Mouse (Mus musculus) lung, embryonic 16.5 days (tissue): ENCODE measurements around the gene Napb. TPM values are rescaled to one million over a fixed set of nuclear protein-coding genes. Genes with fewer than 3 reads are reported as not detected.
A peak's percentile ranks its signal among the peaks of the same experiment; 100 is the strongest.

Source experiments
- ATAC-seq: fragments of 200-750 bp; cut with Nextera tagmentation; 2 replicates; pipeline ENCODE4 v1.8.0; 2017; ENCODE audit warnings: low read depth, mild to moderate bottlenecking, moderate library complexity
- H3K27ac ChIP-seq: fragments of 300-500 bp; sonication (generic); 2 replicates; pipeline ENCODE4 v1.5.1; 2014; ENCODE audit warnings: mild to moderate bottlenecking, control low read depth, low read length
- H3K27me3 ChIP-seq: fragments of 300-500 bp; sonication (generic); 2 replicates; pipeline ENCODE4 v1.6.1; 2014; ENCODE audit warnings: low read depth, low read length, mixed read lengths; ENCODE audit not compliant: control insufficient read depth, insufficient read depth
- H3K36me3 ChIP-seq: fragments of 300-500 bp; sonication (generic); 2 replicates; pipeline ENCODE4 v1.6.1; 2014; ENCODE audit warnings: low read length; ENCODE audit not compliant: control insufficient read depth, insufficient read depth
- H3K4me1 ChIP-seq: fragments of 300-500 bp; sonication (generic); replicated peaks from 2 replicates; pipeline ENCODE4 v1.6.1; 2014; ENCODE audit warnings: low read length, mixed read lengths; ENCODE audit not compliant: control insufficient read depth, insufficient read depth
- H3K4me2 ChIP-seq: fragments of 300-500 bp; sonication (generic); 2 replicates; pipeline ENCODE4 v1.6.1; 2014; ENCODE audit warnings: low read depth, low read length, control low read depth
- H3K4me3 ChIP-seq: fragments of 300-500 bp; sonication (generic); 2 replicates; pipeline ENCODE4 v1.5.1; 2014; ENCODE audit warnings: mild to moderate bottlenecking, low read length, control low read depth
- H3K9ac ChIP-seq: fragments of 300-500 bp; sonication (generic); 2 replicates; pipeline ENCODE4 v1.6.1; 2014; ENCODE audit warnings: low read length, control low read depth
- H3K9me3 ChIP-seq: fragments of 300-500 bp; sonication (generic); 2 replicates; pipeline ENCODE4 v1.6.1; 2016; ENCODE audit warnings: low read length; ENCODE audit not compliant: control insufficient read depth
- WGBS: fragments of 180-500 bp; shearing (Covaris S2); extraction: QIAGEN DNeasy Blood & Tissue Kit; methylation state at CpG from one replicate; pipeline ENCODE4 v1.1.7; 2014; 5-methylcytosine and 5-hydroxymethylcytosine counted together
- polyA plus RNA-seq: library from polyadenylated mRNA; unstranded; fragments of >200 nt; fragmentation: Nextera tagmentation; extraction: Ambion mirVana; gene quantifications from 2 replicates; pipeline ENCODE4 v1.2.1, GENCODE M21; 2015

The Napb gene
- polyA plus RNA-seq, 1 experiment from 2014 or later, result 2.5 TPM

- no peaks in the 10 kb centered on the region for H3K9me3 ChIP-seq
- peaks cover 16% of the 10 kb centered on the region for H3K36me3 ChIP-seq
- H3K4me2 ChIP-seq, result peak overlapping the region; percentile 38
- 11% methylated on average over 9 of the region's 9 CpGs for WGBS
- peak overlapping the region; percentile 32 for H3K9ac ChIP-seq
- H3K4me1 ChIP-seq, result peaks cover 25% of the 10 kb centered on the region
- peak; percentile 15; the same call in 1 of the 2 replicates for ATAC-seq
- H3K4me3 ChIP-seq, result peak overlapping the region; percentile 15
- H3K27me3 ChIP-seq, result no peaks in the 10 kb centered on the region
- peak overlapping the region; percentile 82 for H3K27ac ChIP-seq
Measured at GRCm38 (mm10) chr2:148679346-148679745, 52.9 kb downstream of the Napb start.

- Histone ChIP-seq H3K27ac (peak overlapping the region; percentile 19), H3K4me2 (peak overlapping the region; percentile 43), H3K9ac (peak overlapping the region; percentile 8), H3K4me3 (peak overlapping the region; percentile 34), H3K27me3 (no peaks in the 10 kb centered on the region), H3K9me3 (no peaks in the 10 kb centered on the region), H3K4me1 (peaks cover 35% of the 10 kb centered on the region), H3K36me3 (peaks cover 11% of the 10 kb centered on the region)
- no peak for ATAC-seq
- 13% methylated on average over 26 of the region's 26 CpGs for WGBS
Measured at GRCm38 (mm10) chr2:148677801-148678200, 54.5 kb downstream of the Napb start.

DNA sequence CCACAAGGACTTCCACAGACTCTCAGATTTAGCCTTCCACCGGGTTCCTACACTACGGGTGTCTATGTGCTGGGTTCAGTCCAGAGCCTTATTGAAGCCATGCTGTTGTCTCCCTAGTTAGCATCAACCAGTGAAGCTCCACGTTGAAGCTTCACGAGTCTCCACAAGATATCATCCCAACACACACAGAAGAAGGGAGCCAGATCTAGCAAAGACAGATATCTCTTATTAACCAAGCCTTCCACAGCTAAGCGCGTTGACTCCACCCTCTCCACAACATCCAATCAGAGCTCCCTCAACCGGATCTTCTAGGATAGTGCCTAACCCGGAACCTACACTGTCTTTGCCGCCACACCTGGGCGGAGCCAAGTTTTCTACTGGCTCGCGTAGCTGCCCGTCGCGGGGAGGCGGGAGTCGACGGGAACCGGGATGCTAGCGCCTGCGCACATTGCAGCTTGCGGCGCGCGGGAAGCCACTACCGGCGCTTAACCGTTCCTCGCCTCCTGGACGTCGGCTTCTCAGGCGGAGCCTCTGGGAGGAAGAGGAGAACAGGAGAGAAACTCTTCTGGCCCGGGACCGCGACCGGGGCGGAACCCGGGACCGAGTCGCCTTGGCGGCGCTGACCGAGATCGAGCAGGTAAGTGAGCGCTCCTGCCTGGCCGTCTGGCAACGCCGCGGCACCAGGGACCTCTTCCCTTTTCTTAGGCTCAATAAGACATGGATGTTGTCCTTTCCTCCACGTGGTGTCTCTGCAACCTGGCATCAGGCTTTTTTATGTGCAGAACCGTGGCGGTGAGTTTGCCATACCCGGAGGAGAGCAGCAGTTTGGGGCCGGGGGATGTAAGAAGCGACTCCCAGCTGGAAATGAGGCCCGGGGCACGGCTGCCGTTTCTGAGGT lies 59.8 kb downstream of the Napb start, which contains the start of gene Nxt1:
TSS of gene Nxt1 (plus strand) at position 403 of the 898 bp plus-strand sequence.
- Histone ChIP-seq H3K4me1 (peaks cover 10% of the 10 kb centered on the region), H3K27me3 (no peaks in the 10 kb centered on the region), H3K27ac (peak within 1 kb of the TSS; percentile 73), H3K4me2 (peak within 1 kb of the TSS; percentile 87), H3K4me3 (peak within 1 kb of the TSS; percentile 79), H3K9me3 (no peaks in the 10 kb centered on the region), H3K36me3 (peaks cover 11% of the 10 kb centered on the region), H3K9ac (peak within 1 kb of the TSS; percentile 91)
- ATAC-seq, result peak; percentile 100
- under 1% methylated on average over 58 of the region's 58 CpGs for WGBS

GRCm38 (mm10) chr2:148663458-148663857 lies 68.8 kb downstream of the Napb start:
- H3K4me1 ChIP-seq, result no peaks in the 10 kb centered on the region
- no peaks in the 10 kb centered on the region for H3K9me3 ChIP-seq
- no peak overlapping the region for H3K4me3 ChIP-seq
- WGBS, result 97% methylated on average over 1 of the region's 1 CpGs
- H3K27ac ChIP-seq, result no peak overlapping the region
- no peak for ATAC-seq
- no peak overlapping the region for H3K9ac ChIP-seq
- H3K36me3 ChIP-seq, result no peaks in the 10 kb centered on the region
- H3K27me3 ChIP-seq, result no peaks in the 10 kb centered on the region
- H3K4me2 ChIP-seq, result no peak overlapping the region

GRCm38 (mm10) chr2:148654961-148655360 lies 77.3 kb downstream of the Napb start:
- Histone ChIP-seq H3K4me2 (no peak overlapping the region), H3K9me3 (no peaks in the 10 kb centered on the region), H3K4me1 (no peaks in the 10 kb centered on the region), H3K36me3 (no peaks in the 10 kb centered on the region), H3K27me3 (no peaks in the 10 kb centered on the region), H3K9ac (no peak overlapping the region), H3K4me3 (no peak overlapping the region), H3K27ac (no peak overlapping the region)
- ATAC-seq, result 0 out of 2 replicates have a peak, but pooled peaks have one; percentile 69
- WGBS, result 0% methylated on average over 3 of the region's 3 CpGs

DNA sequence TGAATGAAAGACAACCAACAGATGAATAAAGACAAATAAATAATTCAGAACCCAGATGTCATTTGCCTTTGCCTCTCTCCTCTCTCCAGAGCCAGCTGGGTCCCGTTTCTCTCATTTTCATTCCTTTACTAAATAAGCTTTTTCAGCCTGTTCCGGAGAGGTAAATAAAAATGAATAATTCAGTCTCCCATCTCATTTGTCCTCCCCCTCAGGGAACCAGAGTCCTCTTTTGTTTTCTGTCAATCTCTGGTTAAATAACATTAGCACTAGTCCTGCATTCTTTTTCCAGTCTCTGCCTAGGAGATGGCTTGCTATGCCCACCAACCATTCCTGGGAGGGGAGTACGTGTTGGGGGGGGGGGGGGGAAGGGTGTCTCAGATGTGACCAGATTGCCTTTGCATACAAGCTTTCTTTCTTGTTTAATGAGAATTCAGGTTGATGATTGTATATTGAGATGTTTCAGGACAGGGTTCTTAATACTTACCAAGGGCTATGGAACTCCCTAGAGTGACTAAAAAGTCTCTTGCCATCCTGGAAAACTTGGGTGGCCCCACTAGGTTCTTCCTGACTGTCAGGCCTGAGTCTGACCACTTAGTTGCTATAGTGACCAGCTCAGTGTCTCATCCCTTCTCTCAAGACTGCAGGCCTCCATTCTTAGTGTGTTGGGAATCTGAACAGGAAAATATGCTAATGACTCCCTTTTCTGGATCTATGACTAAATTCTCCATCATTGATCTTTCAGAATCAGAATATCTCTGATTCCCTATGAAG lies 81.5 kb downstream of the Napb start:
- ATAC-seq, result no peak
- H3K9ac ChIP-seq, result no peak overlapping the region
- H3K36me3 ChIP-seq, result no peaks in the 10 kb centered on the region
- no peak overlapping the region for H3K27ac ChIP-seq
- no peaks in the 10 kb centered on the region for H3K9me3 ChIP-seq
- WGBS, result 39% methylated on average over 3 of the region's 3 CpGs
- H3K27me3 ChIP-seq, result no peaks in the 10 kb centered on the region
- no peak overlapping the region for H3K4me2 ChIP-seq
- H3K4me3 ChIP-seq, result no peak overlapping the region
- no peaks in the 10 kb centered on the region for H3K4me1 ChIP-seq

- no peak overlapping the region for H3K4me2 ChIP-seq
- 76% methylated on average over 6 of the region's 6 CpGs for WGBS
- no peaks in the 10 kb centered on the region for H3K27me3 ChIP-seq
- H3K9ac ChIP-seq, result no peak overlapping the region
- H3K4me3 ChIP-seq, result no peak overlapping the region
- no peaks in the 10 kb centered on the region for H3K4me1 ChIP-seq
- no peaks in the 10 kb centered on the region for H3K36me3 ChIP-seq
- H3K9me3 ChIP-seq, result no peaks in the 10 kb centered on the region
- no peak overlapping the region for H3K27ac ChIP-seq
- no peak for ATAC-seq
Measured at GRCm38 (mm10) chr2:148644421-148645000, 87.8 kb downstream of the Napb start.
